Mouse (Mus musculus): Measurements from ENCODE around the gene Vps39.
A peak's percentile ranks its signal among the peaks of the same experiment; 100 is the strongest.

The Vps39 gene

DNA sequence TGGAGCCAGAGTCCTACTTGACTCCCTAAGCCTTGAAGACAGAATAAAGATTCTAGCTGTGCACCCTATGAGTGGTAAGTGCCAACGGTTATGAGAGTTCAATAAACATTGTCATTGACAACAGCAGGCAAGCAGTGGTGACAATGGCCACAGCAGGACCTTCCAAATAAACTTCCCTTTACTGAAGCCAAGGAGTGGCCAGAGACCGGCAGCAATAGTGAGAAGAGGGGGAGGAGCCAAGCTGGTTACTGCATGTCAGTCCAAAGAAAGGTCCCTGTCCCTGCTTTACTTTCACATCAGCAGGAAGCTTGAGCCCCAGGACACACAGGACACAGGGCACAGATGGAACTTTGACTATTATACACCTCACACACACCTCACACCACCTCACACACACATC, 56.8 kb downstream of the Vps39 start:
- no peak for DNase-seq

DNA sequence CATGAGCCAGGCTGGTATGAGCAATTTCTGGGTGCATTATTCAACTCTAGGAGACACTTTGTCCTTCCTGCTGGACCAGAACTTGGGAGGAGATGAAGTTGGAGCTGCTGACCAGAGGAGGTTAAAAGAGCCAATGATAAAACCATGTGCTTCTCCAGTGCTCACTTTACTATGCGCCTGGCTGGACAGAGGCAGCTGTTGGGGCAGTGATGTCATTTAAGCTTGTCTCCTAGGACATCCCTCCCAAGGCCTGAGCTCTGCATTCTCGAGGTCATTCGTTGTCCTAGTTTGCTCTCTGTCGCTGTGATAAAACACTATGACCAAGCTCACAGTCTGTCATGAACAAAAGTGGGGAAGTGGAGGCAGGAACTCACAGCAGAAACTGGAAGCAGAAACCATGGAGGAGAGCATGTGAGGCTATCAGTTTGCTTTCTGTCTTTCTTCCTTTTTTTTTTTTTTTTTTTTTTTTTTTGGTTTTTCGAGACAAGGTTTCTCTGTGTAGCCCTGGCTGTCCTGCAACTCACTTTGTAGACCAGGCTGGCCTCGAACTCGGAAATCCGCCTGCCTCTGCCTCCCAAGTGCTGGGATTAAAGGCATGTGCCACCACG, 61.4 kb downstream of the Vps39 start:
- no peak for DNase-seq

DNA sequence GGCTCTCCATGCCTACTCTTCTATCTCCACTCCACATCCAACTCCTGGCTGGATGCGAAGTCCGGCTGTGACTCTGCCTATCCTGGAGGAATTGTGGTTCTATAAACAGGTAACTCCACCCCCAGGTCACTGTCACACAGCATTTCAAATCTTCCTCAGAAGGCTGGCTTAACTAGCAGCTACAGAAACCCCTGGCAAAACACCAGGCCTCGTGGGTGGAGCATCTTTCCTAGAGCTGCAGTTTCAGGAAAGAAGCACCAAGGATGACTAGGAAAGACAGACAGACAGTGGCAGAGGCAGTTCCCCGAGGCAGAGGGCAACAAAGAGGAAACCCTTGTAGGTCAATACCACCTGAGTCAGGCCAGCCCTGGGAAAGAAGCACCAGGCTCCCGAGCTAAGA, 63.9 kb downstream of the Vps39 start, which contains the start of gene Pla2g4d:
Gene Pla2g4d (minus strand): TSS at position 203 of the 400 bp plus-strand sequence.
- no peak for DNase-seq

DNA sequence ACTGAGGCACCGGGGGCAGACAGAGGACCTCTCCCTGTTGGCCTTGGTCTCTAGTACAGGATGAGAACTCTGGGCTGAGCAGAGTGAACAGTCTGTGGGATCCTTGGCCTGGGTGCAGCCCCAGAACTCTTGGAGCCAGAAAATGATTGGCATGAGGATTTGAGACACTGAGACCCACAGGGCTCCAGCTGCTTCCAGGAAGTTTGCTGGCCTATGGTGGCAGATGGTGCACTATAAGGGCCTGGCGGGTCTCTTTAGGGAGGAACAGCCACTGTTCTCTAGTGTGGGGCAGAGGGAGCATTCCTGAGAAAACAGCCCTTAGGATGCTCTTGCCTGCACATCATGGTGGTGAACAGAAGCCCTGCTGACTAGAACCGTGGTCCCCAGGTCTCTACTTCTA, 64.5 kb downstream of the Vps39 start:
- no peak for DNase-seq

DNA sequence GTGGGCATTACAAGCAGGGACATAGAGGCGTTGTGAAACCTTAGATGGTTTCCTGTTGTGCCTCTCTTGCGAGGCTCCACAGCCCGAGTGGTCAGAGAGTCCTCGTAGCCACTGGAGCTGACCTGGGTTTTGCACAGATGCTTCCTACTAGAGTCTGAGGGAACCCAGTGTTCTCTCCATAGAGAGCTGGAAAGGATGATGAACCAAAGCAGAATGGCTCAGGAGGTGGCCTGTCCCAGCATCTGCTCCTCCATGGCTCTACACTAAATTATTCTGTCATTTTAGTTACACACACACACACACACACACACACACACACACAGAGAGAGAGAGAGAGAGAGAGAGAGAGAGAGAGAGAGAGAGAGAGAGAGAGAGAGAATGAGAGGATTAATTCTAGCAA, 67.3 kb downstream of the Vps39 start:
- DNase-seq, result no peak

DNA sequence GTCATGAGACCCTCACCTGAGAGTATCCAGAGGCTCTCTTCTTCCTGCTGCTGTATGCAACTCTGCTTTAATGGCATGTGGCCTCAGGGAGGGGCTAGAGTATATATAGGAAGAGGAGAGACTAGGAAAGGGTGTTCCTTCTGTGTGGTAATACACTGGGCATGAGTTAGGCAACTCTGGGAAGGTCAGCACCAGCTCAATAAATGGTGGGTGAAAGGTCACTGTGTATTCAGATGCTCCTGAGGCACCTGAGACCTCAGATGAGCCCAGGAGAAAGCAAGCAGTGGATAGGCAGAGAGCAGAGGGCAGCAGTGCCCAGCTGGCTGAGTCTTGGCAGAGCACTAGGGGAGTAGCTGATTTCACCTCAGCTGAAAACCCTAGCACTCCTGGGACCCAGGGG, 68.2 kb downstream of the Vps39 start:
- DNase-seq, result no peak

DNA sequence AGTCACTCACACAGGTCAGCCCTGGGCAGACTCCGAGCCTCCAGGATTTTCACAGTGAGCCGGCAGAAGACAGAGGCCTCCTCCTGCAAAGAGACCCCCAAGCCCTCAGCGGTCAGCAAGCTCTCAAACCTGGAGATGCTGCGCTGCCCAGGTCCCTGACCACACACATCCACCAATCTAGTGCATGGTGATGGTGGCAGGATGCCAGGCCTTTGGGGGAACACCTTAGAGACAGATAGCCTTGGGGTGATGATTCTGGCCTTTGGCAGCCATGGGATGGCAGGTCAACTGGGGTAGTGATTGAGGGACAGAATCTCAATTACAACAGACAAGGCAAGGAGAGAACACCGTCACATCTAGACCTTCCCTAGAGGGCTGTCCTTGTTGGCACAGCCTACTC, 68.8 kb downstream of the Vps39 start:
- DNase-seq, result no peak

DNA sequence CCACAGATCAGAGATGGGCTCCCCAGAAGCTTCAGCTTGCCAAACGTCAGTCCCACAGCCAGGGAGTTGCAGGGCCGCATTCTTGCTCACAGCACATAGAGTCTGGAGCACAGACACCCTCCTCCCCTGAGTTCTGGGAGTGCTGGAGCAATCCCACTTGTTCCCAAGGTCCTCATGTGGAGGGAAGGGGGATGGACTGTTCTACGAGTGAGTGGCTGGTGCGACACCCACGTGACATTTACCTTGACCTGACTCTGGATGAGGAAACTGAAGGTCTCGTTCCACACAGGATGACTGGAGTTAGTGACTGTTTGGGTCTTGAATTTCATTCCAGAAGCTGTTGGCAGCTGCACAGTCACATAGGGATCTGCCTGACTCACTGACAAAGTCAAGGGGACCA, 69.4 kb downstream of the Vps39 start:
- no peak for DNase-seq

DNA sequence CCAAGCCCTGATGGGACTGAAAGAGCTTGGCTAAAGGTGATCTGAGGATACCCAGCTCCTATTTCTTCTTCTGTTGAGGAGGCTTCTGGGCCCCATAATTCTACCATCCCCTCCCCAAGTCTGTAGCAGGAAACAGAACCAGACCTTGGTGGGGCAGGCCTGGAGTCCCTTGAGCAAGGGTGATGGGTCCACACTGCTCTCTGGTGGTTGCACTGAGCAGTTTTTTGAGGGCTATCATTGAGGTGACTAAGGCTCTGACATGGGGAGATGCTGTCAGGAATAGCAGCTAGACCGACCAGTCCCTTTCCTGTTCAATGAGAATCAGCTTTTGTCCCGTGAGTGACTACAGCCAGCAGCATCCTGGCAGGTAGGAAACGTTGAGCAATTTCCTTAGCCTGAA, 71.7 kb downstream of the Vps39 start:
- no peak for DNase-seq

DNA sequence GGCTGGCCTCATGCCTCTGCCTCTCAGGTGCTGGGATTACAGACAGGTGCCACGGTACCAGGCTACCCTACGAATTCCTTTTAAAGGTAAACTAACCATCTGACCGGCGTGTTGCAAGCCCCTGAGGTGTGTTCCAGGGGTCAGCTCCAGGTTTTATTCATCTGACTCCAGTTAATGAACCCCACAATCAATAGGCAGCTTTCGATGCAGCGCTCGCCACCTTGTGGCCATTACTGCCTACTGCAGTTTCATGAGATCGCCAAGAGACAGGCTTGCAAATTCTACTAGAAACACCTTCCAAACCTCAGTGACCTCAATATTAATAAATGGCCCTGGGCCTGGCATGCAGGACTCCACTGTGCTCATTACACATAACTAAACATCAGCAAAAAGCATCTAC, 73.0 kb downstream of the Vps39 start:
- DNase-seq, result peak in 1 of 2 experiments; percentile 14

DNA sequence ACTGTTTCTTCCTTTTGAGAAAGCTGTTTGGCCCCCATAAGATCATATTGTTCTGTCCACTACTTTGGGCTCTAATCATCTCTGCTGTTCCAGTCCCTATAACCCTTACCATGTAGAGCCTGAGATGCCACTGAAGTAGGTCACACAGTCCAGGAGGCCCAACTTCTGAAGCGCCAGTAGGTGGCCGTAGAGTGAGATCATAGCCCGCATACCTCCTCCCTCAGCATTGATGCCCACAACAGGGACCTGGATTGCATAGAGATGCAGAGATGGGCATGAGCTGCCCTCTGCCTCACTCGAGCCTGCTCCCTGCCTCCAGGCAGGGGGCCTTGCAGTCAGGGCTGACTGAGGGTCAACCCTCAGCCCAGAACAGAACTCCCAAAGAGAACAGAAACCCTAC, 76.0 kb downstream of the Vps39 start:
- DNase-seq, result no peak

DNA sequence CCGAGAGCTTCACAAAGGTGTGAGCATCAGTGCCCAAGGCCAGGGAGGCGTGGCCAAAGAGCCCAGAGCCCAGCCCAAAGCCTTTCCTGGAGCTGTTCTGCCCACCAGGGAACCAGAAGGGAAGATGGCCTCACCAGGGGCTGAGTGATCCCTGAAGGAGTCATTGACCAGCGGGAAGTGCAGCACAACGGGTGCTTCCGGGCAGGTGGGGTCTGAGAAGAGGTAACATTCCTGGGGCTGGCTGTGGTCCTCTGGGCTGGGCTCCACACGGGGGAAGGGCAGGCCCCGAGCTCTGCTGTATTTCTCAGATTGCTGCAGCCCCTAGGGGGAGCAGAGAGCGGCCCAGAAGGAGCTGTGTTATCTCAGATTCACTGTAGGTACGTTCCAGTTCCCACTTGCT, 84.3 kb downstream of the Vps39 start:
- DNase-seq, result no peak

All from thymus, adult 18-20 months (tissue).